Mouse (Mus musculus) midbrain, embryonic 12.5 days (tissue): Measurements from ENCODE around the gene Mif. TPM values are rescaled to one million over a fixed set of nuclear protein-coding genes. Genes with fewer than 3 reads are reported as not detected.

Experiments used
- ATAC-seq: fragments of 200-750 bp; cut with Nextera tagmentation; 2 replicates; pipeline ENCODE4 v1.8.0; 2017; ENCODE audit warnings: low read depth, moderate TSS enrichment, moderate library complexity; ENCODE audit not compliant: low FRiP score
- H3K27ac ChIP-seq: fragments of 300-500 bp; sonication (generic); replicated peaks from 2 replicates; pipeline ENCODE4 v1.5.1; 2016; ENCODE audit warnings: mild to moderate bottlenecking
- H3K27me3 ChIP-seq: fragments of 300-500 bp; sonication (generic); 2 replicates; pipeline ENCODE4 v1.6.1; 2016; ENCODE audit warnings: mild to moderate bottlenecking
- H3K36me3 ChIP-seq: fragments of 300-500 bp; sonication (generic); 2 replicates; pipeline ENCODE4 v1.6.1; 2016
- H3K4me1 ChIP-seq: fragments of 300-500 bp; sonication (generic); 2 replicates; pipeline ENCODE4 v1.6.1; 2016
- H3K4me2 ChIP-seq: fragments of 300-500 bp; sonication (generic); replicated peaks from 2 replicates; pipeline ENCODE4 v1.6.1; 2016; ENCODE audit warnings: mild to moderate bottlenecking, moderate library complexity
- H3K4me3 ChIP-seq: fragments of 300-500 bp; sonication (generic); 2 replicates; pipeline ENCODE4 v1.5.1; 2016; ENCODE audit warnings: mild to moderate bottlenecking
- H3K9ac ChIP-seq: fragments of 300-500 bp; sonication (generic); replicated peaks from 2 replicates; pipeline ENCODE4 v1.6.1; 2016; ENCODE audit warnings: mild to moderate bottlenecking, moderate library complexity
- H3K9me3 ChIP-seq: fragments of 300-500 bp; sonication (generic); 2 replicates; pipeline ENCODE4 v1.6.1; 2016; ENCODE audit warnings: mild to moderate bottlenecking
- WGBS: fragments of 180-500 bp; shearing (Covaris S2); methylation state at CpG from one replicate; pipeline ENCODE4 v1.1.7; 2016; 5-methylcytosine and 5-hydroxymethylcytosine counted together
- polyA plus RNA-seq: library from polyadenylated mRNA; unstranded; fragments of >200 nt; fragmentation: Nextera tagmentation; extraction: Ambion mirVana; gene quantifications from 2 replicates; pipeline ENCODE4 v1.2.1, GENCODE M21; 2016

The Mif gene
- polyA plus RNA-seq, 1 experiment from 2014 or later, result 1,213 TPM

GRCm38 (mm10) chr10:75832272-75832895, 27.7 kb downstream of the Mif start:
- H3K27me3 ChIP-seq, result peaks cover 42% of the 10 kb centered on the region
- H3K4me1 ChIP-seq, result peaks cover 25% of the 10 kb centered on the region
- no peak overlapping the region for H3K4me2 ChIP-seq
- no peak overlapping the region for H3K27ac ChIP-seq
- ATAC-seq, result no peak
- no peaks in the 10 kb centered on the region for H3K9me3 ChIP-seq
- no peak overlapping the region for H3K9ac ChIP-seq
- no peak overlapping the region for H3K4me3 ChIP-seq
- H3K36me3 ChIP-seq, result no peaks in the 10 kb centered on the region
- 69% methylated on average over 13 of the region's 13 CpGs for WGBS

- H3K4me3 ChIP-seq, result no peak overlapping the region
- H3K4me1 ChIP-seq, result peaks cover 17% of the 10 kb centered on the region
- no peak overlapping the region for H3K4me2 ChIP-seq
- ATAC-seq, result no peak
- H3K27ac ChIP-seq, result no peak overlapping the region
- no peak overlapping the region for H3K9ac ChIP-seq
- H3K36me3 ChIP-seq, result no peaks in the 10 kb centered on the region
- WGBS, result 89% methylated on average over 2 of the region's 2 CpGs
- H3K27me3 ChIP-seq, result peaks cover 32% of the 10 kb centered on the region
- H3K9me3 ChIP-seq, result no peaks in the 10 kb centered on the region
Measured at GRCm38 (mm10) chr10:75830275-75830670, 29.8 kb downstream of the Mif start.

- no peak overlapping the region for H3K4me3 ChIP-seq
- no peak overlapping the region for H3K4me2 ChIP-seq
- H3K9ac ChIP-seq, result no peak overlapping the region
- no peak overlapping the region for H3K27ac ChIP-seq
- WGBS, result 79% methylated on average over 2 of the region's 2 CpGs
- H3K36me3 ChIP-seq, result no peaks in the 10 kb centered on the region
- peaks cover 27% of the 10 kb centered on the region for H3K27me3 ChIP-seq
- H3K9me3 ChIP-seq, result no peaks in the 10 kb centered on the region
- peaks cover 14% of the 10 kb centered on the region for H3K4me1 ChIP-seq
- ATAC-seq, result no peak
Measured at GRCm38 (mm10) chr10:75829529-75830274, 30.3 kb downstream of the Mif start.

GRCm38 (mm10) chr10:75828500-75828931, 31.5 kb downstream of the Mif start:
- no peak overlapping the region for H3K9ac ChIP-seq
- H3K27ac ChIP-seq, result no peak overlapping the region
- peaks cover 16% of the 10 kb centered on the region for H3K27me3 ChIP-seq
- H3K4me1 ChIP-seq, result peaks cover 2% of the 10 kb centered on the region; the same call in 1 of the 2 replicates
- no peaks in the 10 kb centered on the region for H3K9me3 ChIP-seq
- no peak overlapping the region for H3K4me2 ChIP-seq
- no peak overlapping the region for H3K4me3 ChIP-seq
- no peak for ATAC-seq
- H3K36me3 ChIP-seq, result no peaks in the 10 kb centered on the region

- Histone ChIP-seq H3K9ac (no peak overlapping the region), H3K4me3 (no peak overlapping the region), H3K27me3 (peaks cover 11% of the 10 kb centered on the region), H3K36me3 (no peaks in the 10 kb centered on the region), H3K4me2 (no peak overlapping the region), H3K4me1 (no peaks in the 10 kb centered on the region), H3K9me3 (0 out of 2 replicates have a peak, but pooled peaks cover 5% of the 10 kb centered on the region), H3K27ac (no peak overlapping the region)
- ATAC-seq, result no peak
- 95% methylated on average over 4 of the region's 4 CpGs for WGBS
Measured at GRCm38 (mm10) chr10:75827668-75828360, 32.2 kb downstream of the Mif start.

GRCm38 (mm10) chr10:75824530-75824929, 35.5 kb downstream of the Mif start:
- H3K4me2 ChIP-seq, result no peak overlapping the region
- no peak for ATAC-seq
- H3K27ac ChIP-seq, result no peak overlapping the region
- no peaks in the 10 kb centered on the region for H3K36me3 ChIP-seq
- 86% methylated on average over 4 of the region's 4 CpGs for WGBS
- no peak overlapping the region for H3K4me3 ChIP-seq
- no peak overlapping the region for H3K9ac ChIP-seq
- H3K4me1 ChIP-seq, result no peaks in the 10 kb centered on the region
- H3K9me3 ChIP-seq, result 0 out of 2 replicates have a peak, but pooled peaks cover 5% of the 10 kb centered on the region
- H3K27me3 ChIP-seq, result peaks cover 6% of the 10 kb centered on the region

GRCm38 (mm10) chr10:75823782-75824181, 36.3 kb downstream of the Mif start:
- Histone ChIP-seq H3K36me3 (no peaks in the 10 kb centered on the region), H3K9me3 (0 out of 2 replicates have a peak, but pooled peaks cover 5% of the 10 kb centered on the region), H3K9ac (no peak overlapping the region), H3K4me2 (no peak overlapping the region), H3K4me1 (no peaks in the 10 kb centered on the region), H3K27me3 (peaks cover 6% of the 10 kb centered on the region), H3K27ac (no peak overlapping the region), H3K4me3 (no peak overlapping the region)
- ATAC-seq, result no peak
- 87% methylated on average over 1 of the region's 1 CpGs for WGBS

GRCm38 (mm10) chr10:75822443-75822842, 37.6 kb downstream of the Mif start, which contains the start of gene Gstt4:
Gene Gstt4 (minus strand): TSS chr10:75822543.
- no peak within 1 kb of the TSS for H3K4me2 ChIP-seq
- no peak within 1 kb of the TSS for H3K27ac ChIP-seq
- no peaks in the 10 kb centered on the region for H3K4me1 ChIP-seq
- no peak within 1 kb of the TSS for H3K4me3 ChIP-seq
- peaks cover 9% of the 10 kb centered on the region for H3K27me3 ChIP-seq
- H3K9me3 ChIP-seq, result 0 out of 2 replicates have a peak, but pooled peaks cover 5% of the 10 kb centered on the region
- no peak within 1 kb of the TSS for H3K9ac ChIP-seq
- H3K36me3 ChIP-seq, result no peaks in the 10 kb centered on the region
- ATAC-seq, result no peak
- 95% methylated on average over 2 of the region's 2 CpGs for WGBS

GRCm38 (mm10) chr10:75819882-75820281, 40.2 kb downstream of the Mif start:
- Histone ChIP-seq H3K9ac (no peak overlapping the region), H3K4me3 (no peak overlapping the region), H3K36me3 (no peaks in the 10 kb centered on the region), H3K27me3 (peaks cover 9% of the 10 kb centered on the region; the same call in 1 of the 2 replicates), H3K4me2 (no peak overlapping the region), H3K27ac (no peak overlapping the region), H3K9me3 (0 out of 2 replicates have a peak, but pooled peaks cover 5% of the 10 kb centered on the region), H3K4me1 (no peaks in the 10 kb centered on the region)
- ATAC-seq, result no peak
- WGBS, result 92% methylated on average over 5 of the region's 5 CpGs

- no peak for ATAC-seq
- H3K27me3 ChIP-seq, result peaks cover 9% of the 10 kb centered on the region; the same call in 1 of the 2 replicates
- WGBS, result 69% methylated on average over 10 of the region's 10 CpGs
- H3K4me2 ChIP-seq, result no peak overlapping the region
- H3K27ac ChIP-seq, result no peak overlapping the region
- no peaks in the 10 kb centered on the region for H3K36me3 ChIP-seq
- no peak overlapping the region for H3K9ac ChIP-seq
- H3K4me1 ChIP-seq, result no peaks in the 10 kb centered on the region
- H3K4me3 ChIP-seq, result no peak overlapping the region
- H3K9me3 ChIP-seq, result 0 out of 2 replicates have a peak, but pooled peaks cover 5% of the 10 kb centered on the region
Measured at GRCm38 (mm10) chr10:75818641-75819040, 41.4 kb downstream of the Mif start.
